Mouse (Mus musculus): Measurements from ENCODE around the gene Cdyl. TPM values are rescaled to one million over a fixed set of nuclear protein-coding genes. Genes with fewer than 3 reads are reported as not detected.

The Cdyl gene
- polyA plus RNA-seq, 1 experiment from 2014 or later, result 10.3 TPM

DNA sequence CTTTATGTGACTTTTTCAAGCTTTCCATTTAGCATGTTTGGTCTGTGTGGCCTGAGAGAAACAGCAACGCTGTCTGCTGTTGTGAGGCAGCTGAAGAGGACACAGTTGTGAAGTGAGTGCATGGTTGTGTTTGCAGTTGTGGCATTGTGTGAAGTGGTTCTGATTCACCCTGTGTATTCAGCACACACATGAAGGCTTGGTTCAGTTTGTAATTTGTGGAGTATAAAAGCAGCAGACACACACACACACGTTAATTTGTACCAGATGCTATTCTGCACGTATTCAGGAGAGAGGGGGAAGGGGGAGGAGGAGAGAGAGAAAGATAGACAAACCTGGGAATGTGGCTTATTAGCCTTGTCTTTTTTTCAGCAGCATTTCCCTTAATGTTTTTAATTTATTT, 146.1 kb downstream of the Cdyl start:
- WGBS (ENCODE audit: insufficient replicate concordance), result 84% methylated on average over 3 of the region's 3 CpGs
- ATAC-seq (ENCODE audit: low read depth), result no peak
- Histone ChIP-seq H3K36me3 (peaks cover 6% of the 10 kb centered on the region; the same call in 1 of the 2 replicates), H3K27ac (no peak overlapping the region), H3K27me3 (no peaks in the 10 kb centered on the region), H3K4me1 (replicated peaks) (peaks cover 71% of the 10 kb centered on the region), H3K4me2 (no peak overlapping the region), H3K4me3 (replicated peaks) (no peak overlapping the region), H3K9ac (no peak overlapping the region), H3K9me3 (replicated peaks) (no peaks in the 10 kb centered on the region)
- DNase-seq, result no peak

GRCm38 (mm10) chr13:35806165-35806564, 146.5 kb downstream of the Cdyl start:
- H3K27me3 ChIP-seq, result no peaks in the 10 kb centered on the region
- no peak overlapping the region for H3K4me3 ChIP-seq (replicated peaks)
- no peak overlapping the region for H3K4me2 ChIP-seq
- peaks cover 6% of the 10 kb centered on the region; the same call in 1 of the 2 replicates for H3K36me3 ChIP-seq
- DNase-seq (no peak), ATAC-seq (ENCODE audit: low read depth) (no peak)
- H3K27ac ChIP-seq, result no peak overlapping the region
- WGBS (ENCODE audit: insufficient replicate concordance), result 90% methylated on average over 7 of the region's 7 CpGs
- peaks cover 71% of the 10 kb centered on the region for H3K4me1 ChIP-seq (replicated peaks)
- H3K9ac ChIP-seq, result no peak overlapping the region
- no peaks in the 10 kb centered on the region for H3K9me3 ChIP-seq (replicated peaks)

GRCm38 (mm10) chr13:35807016-35807415, 147.4 kb downstream of the Cdyl start:
- no peak overlapping the region for H3K9ac ChIP-seq
- H3K4me2 ChIP-seq, result no peak overlapping the region
- 81% methylated on average over 7 of the region's 7 CpGs for WGBS (ENCODE audit: insufficient replicate concordance)
- H3K9me3 ChIP-seq (replicated peaks), result no peaks in the 10 kb centered on the region
- H3K27ac ChIP-seq, result 0 out of 2 replicates have a peak overlapping the region, but pooled peaks have one; percentile 20
- ATAC-seq (ENCODE audit: low read depth) (no peak), DNase-seq (no peak)
- H3K4me3 ChIP-seq (replicated peaks), result no peak overlapping the region
- peaks cover 6% of the 10 kb centered on the region; the same call in 1 of the 2 replicates for H3K36me3 ChIP-seq
- H3K27me3 ChIP-seq, result no peaks in the 10 kb centered on the region
- H3K4me1 ChIP-seq (replicated peaks), result peaks cover 73% of the 10 kb centered on the region

DNA sequence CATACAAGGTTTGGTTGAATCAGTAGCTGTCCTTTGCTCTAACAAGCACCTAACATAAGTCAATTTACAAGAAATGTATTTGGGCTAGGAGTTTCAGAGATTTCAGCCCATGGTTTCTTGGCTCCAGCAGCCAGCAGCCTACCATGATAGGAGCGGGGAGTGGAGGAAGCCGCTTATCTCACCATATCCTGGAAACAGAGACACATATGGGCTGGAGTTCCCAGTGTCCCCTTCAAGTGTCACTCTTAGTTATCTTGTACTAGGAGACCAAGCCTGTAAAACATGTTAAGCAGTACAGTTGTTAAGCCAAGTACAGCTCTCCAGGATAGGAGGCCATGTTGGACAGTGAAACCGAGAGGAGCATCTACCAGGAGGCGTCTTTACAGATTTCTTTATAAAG, 147.9 kb downstream of the Cdyl start:
- peaks cover 6% of the 10 kb centered on the region; the same call in 1 of the 2 replicates for H3K36me3 ChIP-seq
- DNase-seq (peak; percentile 37), ATAC-seq (ENCODE audit: low read depth) (peak; percentile 78)
- H3K4me1 ChIP-seq (replicated peaks), result peaks cover 73% of the 10 kb centered on the region
- H3K4me2 ChIP-seq, result peak overlapping the region; percentile 26
- no peak overlapping the region for H3K9ac ChIP-seq
- no peaks in the 10 kb centered on the region for H3K9me3 ChIP-seq (replicated peaks)
- WGBS (ENCODE audit: insufficient replicate concordance), result 42% methylated on average over 4 of the region's 4 CpGs
- H3K27ac ChIP-seq, result peak overlapping the region; percentile 20; the same call in 1 of the 2 replicates
- no peak overlapping the region for H3K4me3 ChIP-seq (replicated peaks)
- H3K27me3 ChIP-seq, result no peaks in the 10 kb centered on the region

- WGBS (ENCODE audit: insufficient replicate concordance), result 73% methylated on average over 8 of the region's 8 CpGs
- ATAC-seq (ENCODE audit: low read depth) (no peak), DNase-seq (no peak)
- Histone ChIP-seq H3K4me2 (peak overlapping the region; percentile 26), H3K9me3 (replicated peaks) (no peaks in the 10 kb centered on the region), H3K9ac (no peak overlapping the region), H3K27me3 (no peaks in the 10 kb centered on the region), H3K27ac (peak overlapping the region; percentile 20; the same call in 1 of the 2 replicates), H3K4me3 (replicated peaks) (no peak overlapping the region), H3K36me3 (peaks cover 6% of the 10 kb centered on the region; the same call in 1 of the 2 replicates), H3K4me1 (replicated peaks) (peaks cover 77% of the 10 kb centered on the region)
These were observed 148.3 kb downstream of the Cdyl start for GRCm38 (mm10) chr13:35807940-35808339.

- peak overlapping the region; percentile 19 for H3K4me2 ChIP-seq
- no peaks in the 10 kb centered on the region for H3K27me3 ChIP-seq
- 0 out of 2 replicates have a peak, but pooled peaks have one; percentile 27 for ATAC-seq (ENCODE audit: low read depth)
These were observed 149.9 kb downstream of the Cdyl start for GRCm38 (mm10) chr13:35809252-35810159.

GRCm38 (mm10) chr13:35810160-35810537, 150.5 kb downstream of the Cdyl start:
- ATAC-seq (ENCODE audit: low read depth) (peak; percentile 77), DNase-seq (no peak)
- peak overlapping the region; percentile 40 for H3K27ac ChIP-seq
- H3K9ac ChIP-seq, result no peak overlapping the region
- H3K4me2 ChIP-seq, result peak overlapping the region; percentile 19
- peaks cover 86% of the 10 kb centered on the region for H3K4me1 ChIP-seq (replicated peaks)
- 13% methylated on average over 6 of the region's 6 CpGs for WGBS (ENCODE audit: insufficient replicate concordance)
- H3K27me3 ChIP-seq, result no peaks in the 10 kb centered on the region
- no peaks in the 10 kb centered on the region for H3K9me3 ChIP-seq (replicated peaks)
- H3K36me3 ChIP-seq, result no peaks in the 10 kb centered on the region
- H3K4me3 ChIP-seq (replicated peaks), result no peak overlapping the region

More at GRCm38 (mm10) chr13:35809252-35810159, 149.9 kb downstream of the Cdyl start:
- 38% methylated on average over 5 of the region's 5 CpGs for whole genome bisulfite sequencing (ENCODE audit: insufficient replicate concordance)
- Histone ChIP-seq H3K27ac (peak overlapping the region; percentile 40), H3K9me3 (replicated peaks) (no peaks in the 10 kb centered on the region), H3K4me1 (replicated peaks) (peaks cover 81% of the 10 kb centered on the region), H3K4me3 (replicated peaks) (no peak overlapping the region), H3K9ac (peak overlapping the region; percentile 22; the same call in 1 of the 2 replicates), H3K36me3 (no peaks in the 10 kb centered on the region; the same call in 1 of the 2 replicates)
- DNase-seq, result no peak

GRCm38 (mm10) chr13:35811361-35812190, 151.9 kb downstream of the Cdyl start:
- H3K4me1 ChIP-seq (replicated peaks), result peaks cover 75% of the 10 kb centered on the region
- no peak for ATAC-seq (ENCODE audit: low read depth)
- H3K9me3 ChIP-seq (replicated peaks), result no peaks in the 10 kb centered on the region
- no peak overlapping the region for H3K4me2 ChIP-seq
- no peak overlapping the region for H3K4me3 ChIP-seq (replicated peaks)
- DNase-seq, result no peak
- no peak overlapping the region for H3K27ac ChIP-seq
- H3K9ac ChIP-seq, result no peak overlapping the region
- H3K27me3 ChIP-seq, result no peaks in the 10 kb centered on the region
- H3K36me3 ChIP-seq, result peaks cover 10% of the 10 kb centered on the region
- WGBS (ENCODE audit: insufficient replicate concordance), result 77% methylated on average over 11 of the region's 11 CpGs

- no peak overlapping the region for H3K9ac ChIP-seq
- no peak overlapping the region for H3K4me3 ChIP-seq (replicated peaks)
- DNase-seq, result no peak
- peaks cover 15% of the 10 kb centered on the region for H3K36me3 ChIP-seq
- no peak for ATAC-seq (ENCODE audit: low read depth)
- H3K9me3 ChIP-seq (replicated peaks), result no peaks in the 10 kb centered on the region
- H3K4me2 ChIP-seq, result no peak overlapping the region
- H3K27ac ChIP-seq, result no peak overlapping the region
- H3K4me1 ChIP-seq (replicated peaks), result peaks cover 70% of the 10 kb centered on the region
- WGBS (ENCODE audit: insufficient replicate concordance), result 73% methylated on average over 6 of the region's 6 CpGs
- no peaks in the 10 kb centered on the region for H3K27me3 ChIP-seq
These were observed 152.5 kb downstream of the Cdyl start for GRCm38 (mm10) chr13:35812191-35812440.

- DNase-seq (no peak), ATAC-seq (ENCODE audit: low read depth) (no peak)
- WGBS (ENCODE audit: insufficient replicate concordance), result 79% methylated on average over 7 of the region's 7 CpGs
- Histone ChIP-seq H3K4me3 (replicated peaks) (no peak overlapping the region), H3K9ac (no peak overlapping the region), H3K9me3 (replicated peaks) (no peaks in the 10 kb centered on the region), H3K27ac (no peak overlapping the region), H3K4me1 (replicated peaks) (peaks cover 55% of the 10 kb centered on the region), H3K27me3 (no peaks in the 10 kb centered on the region), H3K36me3 (peaks cover 29% of the 10 kb centered on the region), H3K4me2 (no peak overlapping the region)
These were observed 153.9 kb downstream of the Cdyl start for GRCm38 (mm10) chr13:35813348-35814127.
